ENCODE assay signal across 18 mouse cellular contexts in genomic region chr13:37451021-37451420, GRCm38 (mm10).
DNase-seq lines count a peak whose midpoint lies in the region; ATAC-seq and TF ChIP-seq lines count a peak whose summit lies in the region.
"Had no signal": no experiment of that assay in that cellular context is flagged by ENCODE, and none has a peak within 500 bp of the region (broad histone marks: within the 10 kb centered on the region; RNA-seq: fewer than 3 reads in every experiment).

No protein-coding gene starts in this region.

- no peaks in the 10 kb centered on the region for H3K27me3 ChIP-seq in heart, embryonic 16.5 days (ENCODE audit: control insufficient read depth, insufficient read depth, low read length)
- no peaks in the 10 kb centered on the region for H3K27me3 ChIP-seq in kidney, postnatal 0 days (ENCODE audit: insufficient read depth, low read length)
- no peaks in the 10 kb centered on the region for H3K27me3 ChIP-seq in lung, embryonic 16.5 days (ENCODE audit: control insufficient read depth, insufficient read depth, low read depth, low read length)
- H3K27me3 ChIP-seq in stomach, embryonic 15.5 days (replicated peaks), result no peaks in the 10 kb centered on the region
- H3K27me3 ChIP-seq: embryonic facial prominence, embryonic 12.5 days; neural tube, embryonic 12.5 days; Patski had no signal

- H3K36me3 ChIP-seq in heart, embryonic 16.5 days (ENCODE audit: control insufficient read depth, insufficient read depth), result peaks cover 2% of the 10 kb centered on the region; the same call in 1 of the 2 replicates
- no peaks in the 10 kb centered on the region for H3K36me3 ChIP-seq in kidney, postnatal 0 days (ENCODE audit: insufficient read depth, low read length)
- H3K36me3 ChIP-seq in lung, embryonic 16.5 days (ENCODE audit: control insufficient read depth, insufficient read depth, low read length), result no peaks in the 10 kb centered on the region
- no peaks in the 10 kb centered on the region for H3K36me3 ChIP-seq in stomach, embryonic 15.5 days
- H3K36me3 ChIP-seq: embryonic facial prominence, embryonic 12.5 days; hindbrain, embryonic 13.5 days; neural tube, embryonic 12.5 days had no signal

- no peak overlapping the region for H3K4me2 ChIP-seq in heart, embryonic 16.5 days (ENCODE audit: low read depth, low read length)
- H3K4me2 ChIP-seq in kidney, postnatal 0 days (ENCODE audit: low read length), result no peak overlapping the region
- no peak overlapping the region for H3K4me2 ChIP-seq in lung, embryonic 16.5 days (ENCODE audit: low read depth, low read length)
- H3K4me2 ChIP-seq in stomach, embryonic 15.5 days, result no peak overlapping the region
- H3K4me2 ChIP-seq: heart, embryonic 11.5 days; hindbrain, embryonic 13.5 days; midbrain, embryonic 11.5 days; neural tube, embryonic 12.5 days had no signal

- TF ChIP-seq CTCF in kidney, postnatal 0 days (IDR thresholded peaks at IDR 0.05; ENCODE audit: low read depth), result no peak

- intact Hi-C loops in heart, postnatal 36 days (cut with DNase I), result loop anchor here (1.0 to 5.0 kb wide), 4 partner anchors 17 to 586 kb away; partner anchors contain the start of genes Cage1 and Riok1

- H3K4me1 ChIP-seq in heart, embryonic 16.5 days (ENCODE audit: control insufficient read depth, insufficient read depth, low read length), result peaks cover 37% of the 10 kb centered on the region
- H3K4me1 ChIP-seq in kidney, postnatal 0 days (replicated peaks; ENCODE audit: insufficient read depth, low read length), result peaks cover 15% of the 10 kb centered on the region; the same call in 1 of the 2 replicates
- H3K4me1 ChIP-seq in lung, embryonic 16.5 days (replicated peaks; ENCODE audit: control insufficient read depth, insufficient read depth, low read length), result peaks cover 46% of the 10 kb centered on the region
- peaks cover 33% of the 10 kb centered on the region for H3K4me1 ChIP-seq in stomach, embryonic 15.5 days

- no peak for ATAC-seq in heart, embryonic 16.5 days (replicated peaks; ENCODE audit: extremely low read depth, insufficient read depth, low FRiP score)
- ATAC-seq in kidney, postnatal 0 days (replicated peaks; ENCODE audit: low FRiP score, low read depth), result no peak
- ATAC-seq in lung, embryonic 16.5 days (ENCODE audit: low read depth), result no peak
- ATAC-seq in stomach, embryonic 15.5 days (ENCODE audit: insufficient read depth, low FRiP score, low read depth), result no peak
- ATAC-seq in frontal cortex, adult (ENCODE audit: low TSS enrichment), result no peak
- ATAC-seq: activated CD4-positive, CD25-positive, alpha-beta regulatory T cell, adult 4 months; forebrain, embryonic 16.5 days; Patski had no signal

- no peak for DNase-seq in heart, postnatal 36 days
- no peak for DNase-seq in kidney, postnatal 0 days (ENCODE audit: low spot score)
- no peak for DNase-seq in kidney, postnatal 25 days
- DNase-seq in lung, postnatal 10 days, result no peak
- DNase-seq: cerebellum, adult 2 months; gastrocnemius, postnatal 10 days had no signal

- no peak overlapping the region for H3K9ac ChIP-seq in heart, embryonic 16.5 days (ENCODE audit: low read length)
- no peak overlapping the region for H3K9ac ChIP-seq in kidney, postnatal 0 days (ENCODE audit: low read depth, low read length)
- H3K9ac ChIP-seq in lung, embryonic 16.5 days (ENCODE audit: low read length), result no peak overlapping the region
- no peak overlapping the region for H3K9ac ChIP-seq in stomach, embryonic 15.5 days
- H3K9ac ChIP-seq: embryonic facial prominence, embryonic 12.5 days; hindbrain, embryonic 13.5 days; neural tube, embryonic 12.5 days had no signal

- peak overlapping the region; percentile 73; the same call in 1 of the 2 replicates for H3K27ac ChIP-seq in heart, embryonic 16.5 days (ENCODE audit: low read length)
- H3K27ac ChIP-seq in kidney, postnatal 0 days, result peak overlapping the region; percentile 67
- H3K27ac ChIP-seq in lung, embryonic 16.5 days (ENCODE audit: low read length), result peak overlapping the region; percentile 96
- peak overlapping the region; percentile 89; the same call in 1 of the 2 replicates for H3K27ac ChIP-seq in stomach, embryonic 15.5 days
- H3K27ac ChIP-seq: embryonic facial prominence, embryonic 12.5 days; hindbrain, embryonic 13.5 days; neural tube, embryonic 12.5 days had no signal

- WGBS in heart, embryonic 16.5 days, result 92% methylated on average over 5 of the region's 5 CpGs
- whole genome bisulfite sequencing in kidney, postnatal 0 days, result 86% methylated on average over 5 of the region's 5 CpGs
- WGBS in lung, embryonic 16.5 days, result 72% methylated on average over 5 of the region's 5 CpGs
- 87% methylated on average over 5 of the region's 5 CpGs for WGBS in stomach, embryonic 15.5 days

- no peak overlapping the region for H3K4me3 ChIP-seq in heart, embryonic 16.5 days (ENCODE audit: low read length)
- H3K4me3 ChIP-seq in kidney, postnatal 0 days (replicated peaks; ENCODE audit: low read depth, low read length), result no peak overlapping the region
- no peak overlapping the region for H3K4me3 ChIP-seq in lung, embryonic 16.5 days (ENCODE audit: low read length)
- H3K4me3 ChIP-seq in stomach, embryonic 15.5 days (replicated peaks), result no peak overlapping the region
- H3K4me3 ChIP-seq: embryonic facial prominence, embryonic 12.5 days; hindbrain, embryonic 13.5 days; neural tube, embryonic 12.5 days had no signal

- peaks cover 4% of the 10 kb centered on the region; the same call in 1 of the 2 replicates for H3K9me3 ChIP-seq in heart, embryonic 16.5 days (replicated peaks; ENCODE audit: control insufficient read depth, low read length)
- no peaks in the 10 kb centered on the region for H3K9me3 ChIP-seq in kidney, postnatal 0 days (replicated peaks; ENCODE audit: low read length)
- H3K9me3 ChIP-seq in lung, embryonic 16.5 days (ENCODE audit: control insufficient read depth, low read length), result no peaks in the 10 kb centered on the region
- H3K9me3 ChIP-seq in stomach, embryonic 15.5 days, result no peaks in the 10 kb centered on the region
- H3K9me3 ChIP-seq: embryonic facial prominence, embryonic 12.5 days; neural tube, embryonic 12.5 days had no signal
